Mouse (Mus musculus): ENCODE results near the gene Itgal. TPM values are rescaled to one million over a fixed set of nuclear protein-coding genes. Genes with fewer than 3 reads are reported as not detected.

The Itgal gene
- polyA plus RNA-seq, 1 experiment from 2014 or later: 0.44 TPM

Other genes starting within 250 kb of the Itgal start
- not detected in 2 replicates for gene Zg16, start 208.9 kb upstream of the Itgal start, polyA plus RNA-seq (2014; fragmentation: Nextera tagmentation; extraction: Ambion mirVana)
- gene AI467606, start 204.9 kb upstream of the Itgal start, polyA plus RNA-seq (2014; fragmentation: Nextera tagmentation; extraction: Ambion mirVana): 1.7 TPM in 2 replicates
- 1.3 and 1.6 TPM in 2 replicates for gene Qprt, start 174.0 kb upstream of the Itgal start, polyA plus RNA-seq (2014; fragmentation: Nextera tagmentation; extraction: Ambion mirVana)
- 0.05 and 0.20 TPM in 2 replicates for gene Spn, start 158.4 kb upstream of the Itgal start, polyA plus RNA-seq (2014; fragmentation: Nextera tagmentation; extraction: Ambion mirVana)
- 77.0 and 83.7 TPM in 2 replicates for gene Cd2bp2, start 100.2 kb upstream of the Itgal start, polyA plus RNA-seq (2014; fragmentation: Nextera tagmentation; extraction: Ambion mirVana)
- 24.8 and 30.6 TPM in 2 replicates for gene Tbc1d10b, start 87.8 kb upstream of the Itgal start, polyA plus RNA-seq (2014; fragmentation: Nextera tagmentation; extraction: Ambion mirVana)
- 33.6 and 33.7 TPM in 2 replicates for gene Mylpf, start 87.4 kb upstream of the Itgal start, polyA plus RNA-seq (2014; fragmentation: Nextera tagmentation; extraction: Ambion mirVana)
- gene Zfp553, start 63.2 kb upstream of the Itgal start, polyA plus RNA-seq (2014; fragmentation: Nextera tagmentation; extraction: Ambion mirVana): 24.2 and 29.1 TPM in 2 replicates
- 23.1 and 29.3 TPM in 2 replicates for gene Sept1, start 63.1 kb upstream of the Itgal start, polyA plus RNA-seq (2014; fragmentation: Nextera tagmentation; extraction: Ambion mirVana)
- gene Zfp771, start 52.0 kb upstream of the Itgal start, polyA plus RNA-seq (2014; fragmentation: Nextera tagmentation; extraction: Ambion mirVana): 65.6 and 69.0 TPM in 2 replicates
- gene Dctpp1, start 35.6 kb upstream of the Itgal start, polyA plus RNA-seq (2014; fragmentation: Nextera tagmentation; extraction: Ambion mirVana): 290 and 292 TPM in 2 replicates
- gene Sephs2, start 22.2 kb upstream of the Itgal start, polyA plus RNA-seq (2014; fragmentation: Nextera tagmentation; extraction: Ambion mirVana): 94.5 and 104 TPM in 2 replicates
- 6.0 TPM in 2 replicates for gene Zfp768, start 49.3 kb downstream of the Itgal start, polyA plus RNA-seq (2014; fragmentation: Nextera tagmentation; extraction: Ambion mirVana)
- 8.6 and 9.2 TPM in 2 replicates for gene Zfp747, start 79.8 kb downstream of the Itgal start, polyA plus RNA-seq (2014; fragmentation: Nextera tagmentation; extraction: Ambion mirVana)
- 6.3 and 6.8 TPM in 2 replicates for gene 9130019O22Rik, start 90.9 kb downstream of the Itgal start, polyA plus RNA-seq (2014; fragmentation: Nextera tagmentation; extraction: Ambion mirVana)
- 7.4 and 9.0 TPM in 2 replicates for gene E430018J23Rik, start 97.4 kb downstream of the Itgal start, polyA plus RNA-seq (2014; fragmentation: Nextera tagmentation; extraction: Ambion mirVana)
- 7.5 and 7.7 TPM in 2 replicates for gene Zfp764, start 110.6 kb downstream of the Itgal start, polyA plus RNA-seq (2014; fragmentation: Nextera tagmentation; extraction: Ambion mirVana)
- 33.7 and 37.7 TPM in 2 replicates for gene Zfp688, start 125.8 kb downstream of the Itgal start, polyA plus RNA-seq (2014; fragmentation: Nextera tagmentation; extraction: Ambion mirVana)
- 16.5 and 17.6 TPM in 2 replicates for gene Zfp689, start 152.9 kb downstream of the Itgal start, polyA plus RNA-seq (2014; fragmentation: Nextera tagmentation; extraction: Ambion mirVana)
- gene Prr14, start 163.4 kb downstream of the Itgal start, polyA plus RNA-seq (2014; fragmentation: Nextera tagmentation; extraction: Ambion mirVana): 49.1 and 53.4 TPM in 2 replicates
- 13.2 and 14.3 TPM in 2 replicates for gene Fbrs, start 182.9 kb downstream of the Itgal start, polyA plus RNA-seq (2014; fragmentation: Nextera tagmentation; extraction: Ambion mirVana)
- gene Srcap, start 215.7 kb downstream of the Itgal start, polyA plus RNA-seq (2014; fragmentation: Nextera tagmentation; extraction: Ambion mirVana): 59.4 and 61.4 TPM in 2 replicates
- gene Gm42715, start 223.3 kb downstream of the Itgal start, polyA plus RNA-seq (2014; fragmentation: Nextera tagmentation; extraction: Ambion mirVana): 19.4 and 21.0 TPM in 2 replicates

Data from limb, embryonic 11.5 days (tissue).